Mouse (Mus musculus): ENCODE results near the gene Zfp385a. TPM values are rescaled to one million over a fixed set of nuclear protein-coding genes. Genes with fewer than 3 reads are reported as not detected.
"Not testable (repeated sequence)": the region's sequence is repeated elsewhere in the genome, so short reads cannot be mapped to it uniquely, and the experiment has no call there.

Gene Zfp385a
- polyA plus RNA-seq, 1 experiment = 35.6 TPM

GRCm38 (mm10) chr15:103281465-103282205, 58.3 kb downstream of the Zfp385a start:
- Histone ChIP-seq H3K27me3 (ENCODE audit: control insufficient read depth, insufficient read depth, insufficient read length) (no peaks in the 10 kb centered on the region), H3K79me2 (ENCODE audit: control insufficient read depth, insufficient read depth) (peaks cover 81% of the 10 kb centered on the region), H3K4me2 (ENCODE audit: low read depth) (no peak overlapping the region), H3K4me3 (no peak overlapping the region), H3K36me3 (ENCODE audit: control insufficient read depth, insufficient read depth) (no peaks in the 10 kb centered on the region), H3ac (ENCODE audit: control insufficient read depth, insufficient read length) (no peak overlapping the region)
- no peak for TF ChIP-seq REST (IDR thresholded peaks at IDR 0.05; ENCODE audit: insufficient read depth, insufficient read length)
- TF ChIP-seq TCF3 (IDR thresholded peaks at IDR 0.05; ENCODE audit: insufficient read length, low read depth) = no peak
- no peak for TF ChIP-seq POLR2AphosphoS2 (IDR thresholded peaks at IDR 0.05; ENCODE audit: insufficient read length, low read depth)
- no peak for TF ChIP-seq MYOD1 (IDR thresholded peaks at IDR 0.05; ENCODE audit: control insufficient read depth in 1 of 3, insufficient read length in 2 of 3, low read depth in 2 of 3)
- TF ChIP-seq CEBPB (IDR thresholded peaks at IDR 0.05; ENCODE audit: insufficient read depth, poor library complexity, severe bottlenecking) = no peak
- TF ChIP-seq E2F4 (IDR thresholded peaks at IDR 0.05; ENCODE audit: insufficient read depth) = no peak
- no peak for TF ChIP-seq TCF12 (IDR thresholded peaks at IDR 0.05; ENCODE audit: insufficient read depth, poor library complexity, severe bottlenecking)
- no peak for TF ChIP-seq MYOG (IDR thresholded peaks at IDR 0.05; ENCODE audit: control insufficient read depth in 1 of 3, insufficient read depth in 1 of 3, insufficient read length in 2 of 3, low read depth in 2 of 3)
- TF ChIP-seq SRF (IDR thresholded peaks at IDR 0.05; ENCODE audit: control insufficient read depth, insufficient read length, low read depth) = no peak
- no peak for TF ChIP-seq MAX (IDR thresholded peaks at IDR 0.05; ENCODE audit: low read depth)
- no peak for TF ChIP-seq USF1 (IDR thresholded peaks at IDR 0.05; ENCODE audit: low read depth)

GRCm38 (mm10) chr15:103280817-103281464, 59.0 kb downstream of the Zfp385a start:
- no peak overlapping the region for H3K4me2 ChIP-seq (ENCODE audit: low read depth)
- no peaks in the 10 kb centered on the region for H3K27me3 ChIP-seq (ENCODE audit: control insufficient read depth, insufficient read depth, insufficient read length)
- no peak overlapping the region for H3K4me3 ChIP-seq
- H3ac ChIP-seq (ENCODE audit: control insufficient read depth, insufficient read length) = no peak overlapping the region
- no peak for TF ChIP-seq SRF (IDR thresholded peaks at IDR 0.05; ENCODE audit: control insufficient read depth, insufficient read length, low read depth)
- TF ChIP-seq E2F4 (IDR thresholded peaks at IDR 0.05; ENCODE audit: insufficient read depth) = no peak
- TF ChIP-seq MAX (IDR thresholded peaks at IDR 0.05; ENCODE audit: low read depth) = no peak
- no peak for TF ChIP-seq MYOD1 (IDR thresholded peaks at IDR 0.05; ENCODE audit: control insufficient read depth in 1 of 3, insufficient read length in 2 of 3, low read depth in 2 of 3)
- TF ChIP-seq MYOG (IDR thresholded peaks at IDR 0.05; ENCODE audit: control insufficient read depth in 1 of 3, insufficient read depth in 1 of 3, insufficient read length in 2 of 3, low read depth in 2 of 3) = no peak
- no peak for TF ChIP-seq REST (IDR thresholded peaks at IDR 0.05; ENCODE audit: insufficient read depth, insufficient read length)
- no peak for TF ChIP-seq USF1 (IDR thresholded peaks at IDR 0.05; ENCODE audit: low read depth)
- TF ChIP-seq POLR2AphosphoS2 (IDR thresholded peaks at IDR 0.05; ENCODE audit: insufficient read length, low read depth) = no peak
- no peak for TF ChIP-seq TCF12 (IDR thresholded peaks at IDR 0.05; ENCODE audit: insufficient read depth, poor library complexity, severe bottlenecking)
- TF ChIP-seq TCF3 (IDR thresholded peaks at IDR 0.05; ENCODE audit: insufficient read length, low read depth) = no peak
- no peak for TF ChIP-seq POLR2A (IDR thresholded peaks at IDR 0.05; ENCODE audit: insufficient read length, low read depth)
- TF ChIP-seq CEBPB (IDR thresholded peaks at IDR 0.05; ENCODE audit: insufficient read depth, poor library complexity, severe bottlenecking) = no peak
- peaks cover 74% of the 10 kb centered on the region for H3K79me2 ChIP-seq (ENCODE audit: control insufficient read depth, insufficient read depth)
- H3K36me3 ChIP-seq (ENCODE audit: control insufficient read depth, insufficient read depth) = no peaks in the 10 kb centered on the region

- no peak overlapping the region for H3K4me3 ChIP-seq
- no peak overlapping the region for H3K4me2 ChIP-seq (ENCODE audit: low read depth)
- TF ChIP-seq CEBPB (IDR thresholded peaks at IDR 0.05; ENCODE audit: insufficient read depth, poor library complexity, severe bottlenecking) = no peak
- TF ChIP-seq SRF (IDR thresholded peaks at IDR 0.05; ENCODE audit: control insufficient read depth, insufficient read length, low read depth) = no peak
- TF ChIP-seq POLR2A (IDR thresholded peaks at IDR 0.05; ENCODE audit: insufficient read length, low read depth) = no peak
Observed at GRCm38 (mm10) chr15:103279750-103280149, 60.1 kb downstream of the Zfp385a start.

GRCm38 (mm10) chr15:103277949-103278348, 61.9 kb downstream of the Zfp385a start:
- Histone ChIP-seq H3K27me3 (ENCODE audit: control insufficient read depth, insufficient read depth, insufficient read length) (no peaks in the 10 kb centered on the region), H3K4me3 (no peak overlapping the region), H3ac (ENCODE audit: control insufficient read depth, insufficient read length) (no peak overlapping the region), H3K4me2 (ENCODE audit: low read depth) (no peak overlapping the region), H3K79me2 (ENCODE audit: control insufficient read depth, insufficient read depth) (peaks cover 74% of the 10 kb centered on the region), H3K36me3 (ENCODE audit: control insufficient read depth, insufficient read depth) (no peaks in the 10 kb centered on the region)
- TF ChIP-seq REST (IDR thresholded peaks at IDR 0.05; ENCODE audit: insufficient read depth, insufficient read length) = no peak

More at GRCm38 (mm10) chr15:103279750-103280149, 60.1 kb downstream of the Zfp385a start:
- Histone ChIP-seq H3K79me2 (ENCODE audit: control insufficient read depth, insufficient read depth) (peaks cover 73% of the 10 kb centered on the region), H3K27me3 (ENCODE audit: control insufficient read depth, insufficient read depth, insufficient read length) (no peaks in the 10 kb centered on the region), H3K36me3 (ENCODE audit: control insufficient read depth, insufficient read depth) (no peaks in the 10 kb centered on the region), H3ac (ENCODE audit: control insufficient read depth, insufficient read length) (no peak overlapping the region)

GRCm38 (mm10) chr15:103275943-103276342, 64.0 kb downstream of the Zfp385a start:
- not testable (repeated sequence) for H3K27me3 ChIP-seq (ENCODE audit: control insufficient read depth, insufficient read depth, insufficient read length); H3ac ChIP-seq (ENCODE audit: control insufficient read depth, insufficient read length); H3K4me2 ChIP-seq (ENCODE audit: low read depth); H3K36me3 ChIP-seq (ENCODE audit: control insufficient read depth, insufficient read depth); H3K4me3 ChIP-seq
- H3K79me2 ChIP-seq (ENCODE audit: control insufficient read depth, insufficient read depth) = peaks cover 61% of the 10 kb centered on the region

Measured in myocyte (in vitro differentiated cells).